ENCODE assay signal across 8 mouse cellular contexts in genomic region chr8:94812645-94813098, GRCm38 (mm10). TPM values are rescaled to one million over a fixed set of nuclear protein-coding genes. Genes with fewer than 3 reads are reported as not detected.
DNase-seq lines count a peak whose midpoint lies in the region; ATAC-seq and TF ChIP-seq lines count a peak whose summit lies in the region.

No protein-coding gene starts in this region.

- 26% methylated on average over 6 of the region's 6 CpGs for WGBS in hindbrain, embryonic 11.5 days
- WGBS in lung, embryonic 14.5 days = 31% methylated on average over 6 of the region's 6 CpGs

- H3K4me1 ChIP-seq in hindbrain, embryonic 11.5 days (replicated peaks; ENCODE audit: control insufficient read depth, insufficient read depth, low read length) = no peaks in the 10 kb centered on the region
- H3K4me1 ChIP-seq in lung, embryonic 14.5 days (ENCODE audit: insufficient read depth) = no peaks in the 10 kb centered on the region

- ATAC-seq in hindbrain, embryonic 11.5 days (ENCODE audit: low FRiP score) = peak; percentile 66
- peak; percentile 60; the same call in 1 of the 2 replicates for ATAC-seq in lung, embryonic 14.5 days (ENCODE audit: insufficient read depth)

- no peak overlapping the region for H3K9ac ChIP-seq in hindbrain, embryonic 11.5 days (ENCODE audit: low read depth, low read length)
- H3K9ac ChIP-seq in lung, embryonic 14.5 days = no peak overlapping the region

- no peaks in the 10 kb centered on the region for H3K9me3 ChIP-seq in hindbrain, embryonic 11.5 days (ENCODE audit: control insufficient read depth, low read length)
- no peaks in the 10 kb centered on the region for H3K9me3 ChIP-seq in lung, embryonic 14.5 days (ENCODE audit: low read depth, low read length)

- H3K4me3 ChIP-seq in hindbrain, embryonic 11.5 days (ENCODE audit: low read depth, low read length) = no peak overlapping the region
- H3K4me3 ChIP-seq in lung, embryonic 14.5 days (ENCODE audit: low read depth, low read length) = no peak overlapping the region

- peak; percentile 97 for DNase-seq in NIH3T3 (ENCODE audit: low read depth)
- peak; percentile 85 for DNase-seq in cerebellum, adult 9-11 months
- DNase-seq in frontal cortex, postnatal 10 days (ENCODE audit: low spot score in 2 of 2) = peak; percentile 73 to 86
- DNase-seq in hindbrain, embryonic 11.5 days (ENCODE audit: low spot score) = peak; percentile 94
- DNase-seq in layer of hippocampus, adult 9-10 months (ENCODE audit: low spot score) = peak; percentile 98
- DNase-seq in lung, embryonic 14.5 days = peak; percentile 97
- peak; percentile 82 for DNase-seq in ovary, postnatal 14 days (ENCODE audit: low spot score)
- DNase-seq in thymus, postnatal 14 days = peak; percentile 76

- no peaks in the 10 kb centered on the region for H3K27me3 ChIP-seq in hindbrain, embryonic 11.5 days (ENCODE audit: control insufficient read depth, insufficient read depth, low read length)
- no peaks in the 10 kb centered on the region for H3K27me3 ChIP-seq in lung, embryonic 14.5 days (ENCODE audit: insufficient read depth, low read length)

- no peak overlapping the region for H3K4me2 ChIP-seq in hindbrain, embryonic 11.5 days (replicated peaks; ENCODE audit: low read depth, low read length)
- no peak overlapping the region for H3K4me2 ChIP-seq in lung, embryonic 14.5 days

- no peak overlapping the region for H3K27ac ChIP-seq in hindbrain, embryonic 11.5 days (ENCODE audit: low read depth, low read length)
- H3K27ac ChIP-seq in lung, embryonic 14.5 days (ENCODE audit: low read depth) = no peak overlapping the region

- no peaks in the 10 kb centered on the region for H3K36me3 ChIP-seq in hindbrain, embryonic 11.5 days (ENCODE audit: control insufficient read depth, insufficient read depth, low read length)
- H3K36me3 ChIP-seq in lung, embryonic 14.5 days (ENCODE audit: insufficient read depth) = no peaks in the 10 kb centered on the region

- TF ChIP-seq CTCF in lung, embryonic 14.5 days (IDR thresholded peaks at IDR 0.05; ENCODE audit: low read depth) = peak; percentile 78

RNA-seq across cellular contexts. Expression of gene Ccl17, which starts 2.4 kb away (rescaled TPM):
- polyA plus RNA-seq in hindbrain, embryonic 11.5 days (2014; fragmentation: Nextera tagmentation; extraction: Ambion mirVana) = not detected in 2 replicates
- polyA plus RNA-seq in lung, embryonic 14.5 days (2014; fragmentation: Nextera tagmentation; extraction: Ambion mirVana) = not detected in 2 replicates

RNA-seq across cellular contexts. Expression of gene Coq9, which starts 25.4 kb away (rescaled TPM):
- polyA plus RNA-seq in hindbrain, embryonic 11.5 days (2014; fragmentation: Nextera tagmentation; extraction: Ambion mirVana) = 52.3 and 55.0 TPM in 2 replicates
- 58.3 and 61.0 TPM in 2 replicates for polyA plus RNA-seq in lung, embryonic 14.5 days (2014; fragmentation: Nextera tagmentation; extraction: Ambion mirVana)

RNA-seq across cellular contexts. Expression of gene Ciapin1, which starts 25.5 kb away (rescaled TPM):
- 124 and 145 TPM in 2 replicates for polyA plus RNA-seq in hindbrain, embryonic 11.5 days (2014; fragmentation: Nextera tagmentation; extraction: Ambion mirVana)
- 96.0 and 105 TPM in 2 replicates for polyA plus RNA-seq in lung, embryonic 14.5 days (2014; fragmentation: Nextera tagmentation; extraction: Ambion mirVana)

RNA-seq across cellular contexts. Expression of gene Cx3cl1, which starts 40.9 kb away (rescaled TPM):
- 9.9 and 10.9 TPM in 2 replicates for polyA plus RNA-seq in hindbrain, embryonic 11.5 days (2014; fragmentation: Nextera tagmentation; extraction: Ambion mirVana)
- polyA plus RNA-seq in lung, embryonic 14.5 days (2014; fragmentation: Nextera tagmentation; extraction: Ambion mirVana) = 7.3 and 8.0 TPM in 2 replicates

RNA-seq across cellular contexts. Expression of gene Polr2c, which starts 44.6 kb away (rescaled TPM):
- 159 and 165 TPM in 2 replicates for polyA plus RNA-seq in hindbrain, embryonic 11.5 days (2014; fragmentation: Nextera tagmentation; extraction: Ambion mirVana)
- polyA plus RNA-seq in lung, embryonic 14.5 days (2014; fragmentation: Nextera tagmentation; extraction: Ambion mirVana) = 162 and 169 TPM in 2 replicates
